In genomic region chr5:77114817-77115731, GRCm38 (mm10) we compare ENCODE assay signal across 10 mouse cellular contexts. TPM values are rescaled to one million over a fixed set of nuclear protein-coding genes. Genes with fewer than 3 reads are reported as not detected.
DNase-seq lines count a peak whose midpoint lies in the region; ATAC-seq and TF ChIP-seq lines count a peak whose summit lies in the region.
"Had no signal": no experiment of that assay in that cellular context is flagged by ENCODE, and none has a peak within 500 bp of the region (broad histone marks: within the 10 kb centered on the region; RNA-seq: fewer than 3 reads in every experiment).

Hopx (minus strand) TSS chr5:77115121.

- peaks cover 3% of the 10 kb centered on the region; the same call in 1 of the 2 replicates for H3K4me1 ChIP-seq in forebrain, embryonic 14.5 days (ENCODE audit: control insufficient read depth, insufficient read depth, low read length)
- H3K4me1 ChIP-seq in heart, embryonic 14.5 days (ENCODE audit: control insufficient read depth in 2 of 2, insufficient read depth in 2 of 2, low read length in 2 of 2) = peaks cover 15 to 21% of the 10 kb centered on the region in 2 experiments
- peaks cover 9% of the 10 kb centered on the region; the same call in 1 of the 2 replicates for H3K4me1 ChIP-seq in kidney, embryonic 14.5 days (ENCODE audit: control insufficient read depth, insufficient read depth, low read length)
- peaks cover 6% of the 10 kb centered on the region; the same call in 1 of the 2 replicates for H3K4me1 ChIP-seq in limb, embryonic 14.5 days (ENCODE audit: control insufficient read depth, insufficient read depth, low read length)

- 0 out of 2 replicates have a peak within 1 kb of the TSS, but pooled peaks have one; percentile 29 for H3K27ac ChIP-seq in forebrain, embryonic 14.5 days (ENCODE audit: low read depth, low read length)
- H3K27ac ChIP-seq in heart, embryonic 14.5 days (replicated peaks in 1 of 2; ENCODE audit: control insufficient read depth in 1 of 2, insufficient read depth in 1 of 2, low read depth in 2 of 2, low read length in 2 of 2) = peak within 1 kb of the TSS; percentile 96 to 97
- H3K27ac ChIP-seq in kidney, embryonic 14.5 days (ENCODE audit: low read depth, low read length) = no peak within 1 kb of the TSS
- no peak within 1 kb of the TSS; the same call in 1 of the 2 replicates for H3K27ac ChIP-seq in limb, embryonic 14.5 days (replicated peaks; ENCODE audit: low read depth, low read length)
- H3K27ac ChIP-seq: macrophage had no signal

- peaks cover 37% of the 10 kb centered on the region for H3K27me3 ChIP-seq in forebrain, embryonic 14.5 days (replicated peaks; ENCODE audit: control insufficient read depth, insufficient read depth, low read length)
- no peaks in the 10 kb centered on the region for H3K27me3 ChIP-seq in heart, embryonic 14.5 days (ENCODE audit: control insufficient read depth, insufficient read depth, low read length)
- no peaks in the 10 kb centered on the region for H3K27me3 ChIP-seq in kidney, embryonic 14.5 days (ENCODE audit: control insufficient read depth, insufficient read depth, low read length)
- no peaks in the 10 kb centered on the region for H3K27me3 ChIP-seq in limb, embryonic 14.5 days (ENCODE audit: control insufficient read depth, insufficient read depth, low read length)

- no peak within 1 kb of the TSS for H3K9ac ChIP-seq in forebrain, embryonic 14.5 days (ENCODE audit: low read length)
- H3K9ac ChIP-seq in heart, embryonic 14.5 days (ENCODE audit: low read length) = peak within 1 kb of the TSS; percentile 84
- H3K9ac ChIP-seq in kidney, embryonic 14.5 days (ENCODE audit: low read depth, low read length) = peak within 1 kb of the TSS; percentile 31; the same call in 1 of the 2 replicates
- no peak within 1 kb of the TSS for H3K9ac ChIP-seq in limb, embryonic 14.5 days (ENCODE audit: low read depth, low read length, severe bottlenecking)

- no peak for TF ChIP-seq POLR2A in limb, embryonic 14.5 days (IDR thresholded peaks at IDR 0.05; ENCODE audit: borderline replicate concordance, extremely low read depth, insufficient read depth, insufficient read length)

- peak; percentile 74 for ATAC-seq in forebrain, embryonic 14.5 days
- peak; percentile 84 for ATAC-seq in heart, embryonic 14.5 days (ENCODE audit: insufficient number of reproducible peaks, insufficient read depth, low FRiP score, low read depth)
- peak; percentile 65 for ATAC-seq in kidney, embryonic 14.5 days (ENCODE audit: low FRiP score, low TSS enrichment)
- ATAC-seq in limb, embryonic 14.5 days (ENCODE audit: low FRiP score, low read depth) = peak; percentile 35; the same call in 1 of the 2 replicates
- ATAC-seq: Patski had no signal

- no peaks in the 10 kb centered on the region for H3K36me3 ChIP-seq in forebrain, embryonic 14.5 days (ENCODE audit: control insufficient read depth, insufficient read depth, low read length)
- H3K36me3 ChIP-seq in heart, embryonic 14.5 days (ENCODE audit: control insufficient read depth, insufficient read depth, low read length) = no peaks in the 10 kb centered on the region; the same call in 1 of the 2 replicates
- H3K36me3 ChIP-seq in kidney, embryonic 14.5 days (ENCODE audit: control insufficient read depth, insufficient read depth, low read length) = no peaks in the 10 kb centered on the region
- no peaks in the 10 kb centered on the region for H3K36me3 ChIP-seq in limb, embryonic 14.5 days (ENCODE audit: control insufficient read depth, insufficient read depth, low read length)

- H3K4me3 ChIP-seq in forebrain, embryonic 14.5 days (ENCODE audit: low read depth, low read length) = no peak within 1 kb of the TSS
- H3K4me3 ChIP-seq in heart, embryonic 14.5 days (ENCODE audit: control insufficient read depth in 1 of 2, insufficient read depth in 1 of 2, low read depth in 1 of 2, low read length in 2 of 2) = peak within 1 kb of the TSS; percentile 49 to 58
- no peak within 1 kb of the TSS for H3K4me3 ChIP-seq in kidney, embryonic 14.5 days (ENCODE audit: low read length)
- H3K4me3 ChIP-seq in limb, embryonic 14.5 days (replicated peaks; ENCODE audit: low read length) = no peak within 1 kb of the TSS

- H3K4me2 ChIP-seq in forebrain, embryonic 14.5 days (ENCODE audit: low read length) = peak within 1 kb of the TSS; percentile 35
- H3K4me2 ChIP-seq in heart, embryonic 14.5 days (ENCODE audit: low read length) = peak within 1 kb of the TSS; percentile 72
- H3K4me2 ChIP-seq in kidney, embryonic 14.5 days (replicated peaks; ENCODE audit: low read depth, low read length) = peak within 1 kb of the TSS; percentile 30; the same call in 1 of the 2 replicates
- H3K4me2 ChIP-seq in limb, embryonic 14.5 days (replicated peaks; ENCODE audit: low read depth, low read length, severe bottlenecking) = peak within 1 kb of the TSS; percentile 11; the same call in 1 of the 2 replicates

- WGBS in forebrain, embryonic 14.5 days = 18% methylated on average over 33 of the region's 33 CpGs
- WGBS in heart, embryonic 14.5 days = 16% methylated on average over 33 of the region's 33 CpGs
- WGBS in kidney, embryonic 14.5 days = 40% methylated on average over 33 of the region's 33 CpGs
- 33% methylated on average over 33 of the region's 33 CpGs for WGBS in limb, embryonic 14.5 days

- peak; percentile 59 for DNase-seq in 3134 (ENCODE audit: extremely low read depth, insufficient read length, low spot score)
- peak; percentile 78 for DNase-seq in adrenal gland, postnatal 10 days
- peak; percentile 83 for DNase-seq in forebrain, embryonic 14.5 days (ENCODE audit: low spot score)
- no peak for DNase-seq in limb, embryonic 14.5 days (ENCODE audit: low spot score)
- peak; percentile 84 for DNase-seq in retina, postnatal 1 day
- no peak for DNase-seq in embryo, embryonic 11 days

- no peaks in the 10 kb centered on the region for H3K9me3 ChIP-seq in forebrain, embryonic 14.5 days (replicated peaks; ENCODE audit: control insufficient read depth, low read length)
- H3K9me3 ChIP-seq in heart, embryonic 14.5 days (ENCODE audit: control insufficient read depth, low read length) = no peaks in the 10 kb centered on the region
- no peaks in the 10 kb centered on the region for H3K9me3 ChIP-seq in kidney, embryonic 14.5 days (ENCODE audit: control insufficient read depth, low read length)
- H3K9me3 ChIP-seq in limb, embryonic 14.5 days (ENCODE audit: control insufficient read depth, low read length) = no peaks in the 10 kb centered on the region

RNA-seq across cellular contexts. Expression of gene Hopx, which starts in this region (rescaled TPM):
- total RNA-seq in adrenal gland, postnatal 10 days (2021) = 10 to 100 TPM in 1 of 2 experiments, 1 to 10 TPM in 1; 9.8 to 11.1 TPM
- polyA plus RNA-seq in forebrain, embryonic 14.5 days (2014; fragmentation: Nextera tagmentation; extraction: Ambion mirVana) = 2.7 and 3.4 TPM in 2 replicates
- polyA plus RNA-seq in heart, embryonic 14.5 days (2014; fragmentation: Nextera tagmentation; extraction: Ambion mirVana) = 30.1 and 34.0 TPM in 2 replicates
- polyA plus RNA-seq in kidney, embryonic 14.5 days (2014; fragmentation: Nextera tagmentation; extraction: Ambion mirVana) = 2.0 and 3.2 TPM in 2 replicates
- 12.2 and 13.2 TPM in 2 replicates for polyA plus RNA-seq in limb, embryonic 14.5 days (2012; rRNA removed)
- polyA plus RNA-seq in limb, embryonic 14.5 days (2014; fragmentation: Nextera tagmentation; extraction: Ambion mirVana) = 1.9 and 2.5 TPM in 2 replicates
- polyA plus RNA-seq: Patski had no signal

Comparison
In these comparisons a context has a peak if more than half of its experiments do, and no peak if none do; other contexts are left out.
1. DNase-seq: peak in 3134 (single experiment), adrenal gland, postnatal 10 days (single experiment), forebrain, embryonic 14.5 days (single experiment) and retina, postnatal 1 day (single experiment); none in limb, embryonic 14.5 days (single experiment) and embryo, embryonic 11 days (single experiment).
2. H3K27ac ChIP-seq: peak in forebrain, embryonic 14.5 days (single experiment) and heart, embryonic 14.5 days (2 of 2); none in kidney, embryonic 14.5 days (single experiment) and limb, embryonic 14.5 days (single experiment).
3. H3K4me2 ChIP-seq: peak in every context shown above with its lines; median percentile 72 in heart, embryonic 14.5 days; 35 in forebrain, embryonic 14.5 days; 30 in kidney, embryonic 14.5 days; 11 in limb, embryonic 14.5 days.
4. H3K4me3 ChIP-seq: peak in heart, embryonic 14.5 days (2 of 2); none in forebrain, embryonic 14.5 days (single experiment), kidney, embryonic 14.5 days (single experiment) and limb, embryonic 14.5 days (single experiment).
5. H3K9ac ChIP-seq: peak in heart, embryonic 14.5 days (single experiment) and kidney, embryonic 14.5 days (single experiment); none in forebrain, embryonic 14.5 days (single experiment) and limb, embryonic 14.5 days (single experiment).
6. Peak in every context shown above with its lines, with median percentiles within 50 percentile points of each other: ATAC-seq.